Mouse (Mus musculus): ENCODE measurements around the gene Itgb1bp1.
A peak's percentile ranks its signal among the peaks of the same experiment; 100 is the strongest.

The Itgb1bp1 gene

GRCm38 (mm10) chr12:21244375-21244960 is 41.6 kb downstream of the Itgb1bp1 start:
- DNase-seq (ENCODE audit: low spot score in 2 of 2): no peak

GRCm38 (mm10) chr12:21241965-21242364 is 44.1 kb downstream of the Itgb1bp1 start:
- no peak for DNase-seq (ENCODE audit: low spot score in 2 of 2)

GRCm38 (mm10) chr12:21234560-21234959 is 51.5 kb downstream of the Itgb1bp1 start:
- DNase-seq (ENCODE audit: low spot score in 2 of 2): no peak

GRCm38 (mm10) chr12:21233727-21234126 is 52.4 kb downstream of the Itgb1bp1 start:
- no peak for DNase-seq (ENCODE audit: low spot score in 2 of 2)

- no peak for DNase-seq (ENCODE audit: low spot score in 2 of 2)
These were observed 56.8 kb downstream of the Itgb1bp1 start for GRCm38 (mm10) chr12:21229076-21229918.

GRCm38 (mm10) chr12:21228650-21229049 is 57.4 kb downstream of the Itgb1bp1 start:
- DNase-seq (ENCODE audit: low spot score in 2 of 2): no peak

- DNase-seq (ENCODE audit: low spot score in 2 of 2): peak; percentile 49 to 69
These were observed 58.8 kb downstream of the Itgb1bp1 start for GRCm38 (mm10) chr12:21227076-21227980.

GRCm38 (mm10) chr12:21226316-21226715 is 59.8 kb downstream of the Itgb1bp1 start:
- DNase-seq (ENCODE audit: low spot score in 2 of 2): no peak

- DNase-seq (ENCODE audit: low spot score in 2 of 2): no peak
These were observed 60.7 kb downstream of the Itgb1bp1 start for GRCm38 (mm10) chr12:21225358-21225757.

GRCm38 (mm10) chr12:21223923-21224322 is 62.2 kb downstream of the Itgb1bp1 start:
- DNase-seq (ENCODE audit: low spot score in 2 of 2): no peak

- DNase-seq (ENCODE audit: low spot score in 2 of 2): no peak
These were observed 65.5 kb downstream of the Itgb1bp1 start for GRCm38 (mm10) chr12:21220596-21220995.

GRCm38 (mm10) chr12:21217776-21218444 is 68.2 kb downstream of the Itgb1bp1 start:
- DNase-seq (ENCODE audit: low spot score in 2 of 2): no peak

GRCm38 (mm10) chr12:21214551-21215165 is 71.4 kb downstream of the Itgb1bp1 start:
- no peak for DNase-seq (ENCODE audit: low spot score in 2 of 2)

- DNase-seq (ENCODE audit: low spot score in 2 of 2): no peak
These were observed 73.2 kb downstream of the Itgb1bp1 start for GRCm38 (mm10) chr12:21212876-21213275.

GRCm38 (mm10) chr12:21209273-21209672 is 76.8 kb downstream of the Itgb1bp1 start:
- DNase-seq (ENCODE audit: low spot score in 2 of 2): no peak

- no peak for DNase-seq (ENCODE audit: low spot score in 2 of 2)
These were observed 77.8 kb downstream of the Itgb1bp1 start for GRCm38 (mm10) chr12:21208172-21208795.

GRCm38 (mm10) chr12:21207422-21207821 is 78.7 kb downstream of the Itgb1bp1 start:
- DNase-seq (ENCODE audit: low spot score in 2 of 2): no peak

GRCm38 (mm10) chr12:21205799-21206198 is 80.3 kb downstream of the Itgb1bp1 start:
- DNase-seq (ENCODE audit: low spot score in 2 of 2): no peak

- no peak for DNase-seq (ENCODE audit: low spot score in 2 of 2)
These were observed 81.3 kb downstream of the Itgb1bp1 start for GRCm38 (mm10) chr12:21204701-21205312.

Data from urinary bladder, postnatal 4 days (tissue).